Mouse (Mus musculus): Measurements from ENCODE around the gene Ces1d. TPM values are rescaled to one million over a fixed set of nuclear protein-coding genes. Genes with fewer than 3 reads are reported as not detected.

Gene Ces1d
- polyA plus RNA-seq, 1 experiment = not detected

GRCm38 (mm10) chr8:93132196-93132595 lies 65.4 kb downstream of the Ces1d start:
- TF ChIP-seq CTCF (IDR thresholded peaks at IDR 0.05; ENCODE audit: borderline replicate concordance, extremely low read depth, insufficient read depth, insufficient read length) (peak; percentile 10; the same call in 1 of the 2 replicates), POLR2A (IDR thresholded peaks at IDR 0.05; ENCODE audit: borderline replicate concordance, extremely low read depth, insufficient read depth, insufficient read length, poor library complexity, severe bottlenecking) (no peak)
- DNase-seq (ENCODE audit: low read depth) = no peak

- TF ChIP-seq CTCF (IDR thresholded peaks at IDR 0.05; ENCODE audit: borderline replicate concordance, extremely low read depth, insufficient read depth, insufficient read length) (no peak), POLR2A (IDR thresholded peaks at IDR 0.05; ENCODE audit: borderline replicate concordance, extremely low read depth, insufficient read depth, insufficient read length, poor library complexity, severe bottlenecking) (no peak)
- DNase-seq (ENCODE audit: low read depth) = no peak
Measured at GRCm38 (mm10) chr8:93131233-93131980, 66.2 kb downstream of the Ces1d start, which contains the start of gene Ces1c. Gene Ces1c, minus strand, starts transcription at chr8:93131283.

GRCm38 (mm10) chr8:93126476-93126875 lies 71.2 kb downstream of the Ces1d start:
- DNase-seq (ENCODE audit: low read depth) = no peak
- no peak for TF ChIP-seq POLR2A (IDR thresholded peaks at IDR 0.05; ENCODE audit: borderline replicate concordance, extremely low read depth, insufficient read depth, insufficient read length, poor library complexity, severe bottlenecking)
- TF ChIP-seq CTCF (IDR thresholded peaks at IDR 0.05; ENCODE audit: borderline replicate concordance, extremely low read depth, insufficient read depth, insufficient read length) = no peak

- TF ChIP-seq POLR2A (IDR thresholded peaks at IDR 0.05; ENCODE audit: borderline replicate concordance, extremely low read depth, insufficient read depth, insufficient read length, poor library complexity, severe bottlenecking) (no peak), CTCF (IDR thresholded peaks at IDR 0.05; ENCODE audit: borderline replicate concordance, extremely low read depth, insufficient read depth, insufficient read length) (no peak)
Measured at GRCm38 (mm10) chr8:93122005-93122404, 75.6 kb downstream of the Ces1d start.

More at GRCm38 (mm10) chr8:93122005-93122404, 75.6 kb downstream of the Ces1d start:
- no peak for DNase-seq (ENCODE audit: low read depth)

Other genes with a start within 250 kb of the Ces1d start
- 0.82 and 2.7 TPM in 2 replicates for gene Slc6a2, start 237.8 kb downstream of the Ces1d start, polyA plus RNA-seq (2012; rRNA removed)
- gene Ces1a, start 149.6 kb downstream of the Ces1d start, polyA plus RNA-seq (2012; rRNA removed) = not detected in 2 replicates
- not detected in 2 replicates for gene Ces1b, start 117.8 kb downstream of the Ces1d start, polyA plus RNA-seq (2012; rRNA removed)
- gene Ces1c, start 66.6 kb downstream of the Ces1d start, polyA plus RNA-seq (2012; rRNA removed) = not detected in 2 replicates
- gene Ces1e, start 31.8 kb upstream of the Ces1d start, polyA plus RNA-seq (2012; rRNA removed) = not detected in 2 replicates
- gene Ces1f, start 81.9 kb upstream of the Ces1d start, polyA plus RNA-seq (2012; rRNA removed) = 0.08 TPM in 1 of 2 replicates, not detected in the other
- not detected in 2 replicates for gene Ces1g, start 139.5 kb upstream of the Ces1d start, polyA plus RNA-seq (2012; rRNA removed)
- gene Ces1h, start 181.9 kb upstream of the Ces1d start, polyA plus RNA-seq (2012; rRNA removed) = not detected in 2 replicates

Measured in brain, embryonic 14.5 days (tissue).